Mouse (Mus musculus): ENCODE results near the gene Serhl.

Gene Serhl

GRCm38 (mm10) chr15:83099533-83100331 is 10.4 kb downstream of the Serhl start:
- Histone ChIP-seq H3K27me3 (ENCODE audit: control insufficient read depth, insufficient read depth, low read length, poor library complexity, severe bottlenecking) (no peaks in the 10 kb centered on the region), H3K36me3 (ENCODE audit: control insufficient read depth, insufficient read depth, low read length, poor library complexity, severe bottlenecking) (no peaks in the 10 kb centered on the region)
- DNase-seq (ENCODE audit: low read depth, low spot score): peak; percentile 89

GRCm38 (mm10) chr15:83100332-83100662 is 11.0 kb downstream of the Serhl start:
- no peaks in the 10 kb centered on the region for H3K36me3 ChIP-seq (ENCODE audit: control insufficient read depth, insufficient read depth, low read length, poor library complexity, severe bottlenecking)
- H3K27me3 ChIP-seq (ENCODE audit: control insufficient read depth, insufficient read depth, low read length, poor library complexity, severe bottlenecking): no peaks in the 10 kb centered on the region
- DNase-seq (ENCODE audit: low read depth, low spot score): no peak

DNA sequence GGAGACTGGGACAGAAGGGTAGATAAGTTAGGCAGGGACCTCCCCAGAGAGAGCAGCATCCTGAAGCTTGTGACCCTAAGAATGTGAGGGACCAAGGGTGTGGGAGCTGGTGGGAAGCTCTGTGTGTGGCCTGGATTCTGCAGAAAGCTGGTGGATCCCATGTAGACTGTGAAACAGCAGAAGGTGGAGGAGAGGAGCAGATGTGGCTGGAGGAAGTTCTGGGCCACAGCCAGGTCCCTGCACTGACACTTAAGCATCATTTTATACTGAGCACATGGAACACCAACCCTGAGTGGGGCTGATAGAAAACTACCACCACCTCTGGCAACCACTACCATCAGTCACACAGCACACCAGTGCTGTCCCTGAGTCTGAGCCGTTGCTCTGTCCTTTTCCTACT is 13.8 kb downstream of the Serhl start:
- H3K27me3 ChIP-seq (ENCODE audit: control insufficient read depth, insufficient read depth, low read length, poor library complexity, severe bottlenecking): no peaks in the 10 kb centered on the region
- H3K36me3 ChIP-seq (ENCODE audit: control insufficient read depth, insufficient read depth, low read length, poor library complexity, severe bottlenecking): no peaks in the 10 kb centered on the region; the same call in 1 of the 2 replicates
- DNase-seq (ENCODE audit: low read depth, low spot score): no peak

DNA sequence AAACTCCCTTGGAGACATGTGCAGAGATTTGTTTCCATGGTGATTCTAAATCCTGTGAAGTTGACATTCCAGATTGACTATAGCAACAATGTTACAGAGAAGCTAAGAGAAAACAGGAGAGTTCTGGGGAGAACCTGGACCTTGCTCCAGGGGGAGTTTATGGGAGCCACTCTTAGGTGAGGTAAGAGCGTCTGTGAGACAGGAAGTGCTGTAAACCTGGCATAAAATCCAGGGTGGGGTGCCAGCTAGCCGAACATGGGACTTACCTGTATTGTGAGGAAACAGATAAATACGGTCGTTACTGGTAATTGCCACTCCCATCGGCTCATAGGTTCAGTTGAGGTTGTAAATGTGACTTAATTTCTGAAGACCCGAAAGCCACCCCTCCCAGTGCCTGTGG is 17.1 kb downstream of the Serhl start:
- H3K36me3 ChIP-seq (ENCODE audit: control insufficient read depth, insufficient read depth, low read length, poor library complexity, severe bottlenecking): no peaks in the 10 kb centered on the region; the same call in 1 of the 2 replicates
- no peaks in the 10 kb centered on the region for H3K27me3 ChIP-seq (ENCODE audit: control insufficient read depth, insufficient read depth, low read length, poor library complexity, severe bottlenecking)
- DNase-seq (ENCODE audit: low read depth, low spot score): no peak

- no peak for DNase-seq (ENCODE audit: low read depth, low spot score)
- Histone ChIP-seq H3K36me3 (ENCODE audit: control insufficient read depth, insufficient read depth, low read length, poor library complexity, severe bottlenecking) (no peaks in the 10 kb centered on the region; the same call in 1 of the 2 replicates), H3K27me3 (ENCODE audit: control insufficient read depth, insufficient read depth, low read length, poor library complexity, severe bottlenecking) (no peaks in the 10 kb centered on the region)
Measured at GRCm38 (mm10) chr15:83107814-83108213, 18.5 kb downstream of the Serhl start.

GRCm38 (mm10) chr15:83111290-83111689 is 22.0 kb downstream of the Serhl start:
- no peaks in the 10 kb centered on the region for H3K27me3 ChIP-seq (ENCODE audit: control insufficient read depth, insufficient read depth, low read length, poor library complexity, severe bottlenecking)
- no peak for DNase-seq (ENCODE audit: low read depth, low spot score)
- H3K36me3 ChIP-seq (ENCODE audit: control insufficient read depth, insufficient read depth, low read length, poor library complexity, severe bottlenecking): peaks cover 5% of the 10 kb centered on the region; the same call in 1 of the 2 replicates

GRCm38 (mm10) chr15:83111874-83112273 is 22.6 kb downstream of the Serhl start:
- H3K36me3 ChIP-seq (ENCODE audit: control insufficient read depth, insufficient read depth, low read length, poor library complexity, severe bottlenecking): peaks cover 8% of the 10 kb centered on the region
- DNase-seq (ENCODE audit: low read depth, low spot score): no peak
- H3K27me3 ChIP-seq (ENCODE audit: control insufficient read depth, insufficient read depth, low read length, poor library complexity, severe bottlenecking): no peaks in the 10 kb centered on the region

DNA sequence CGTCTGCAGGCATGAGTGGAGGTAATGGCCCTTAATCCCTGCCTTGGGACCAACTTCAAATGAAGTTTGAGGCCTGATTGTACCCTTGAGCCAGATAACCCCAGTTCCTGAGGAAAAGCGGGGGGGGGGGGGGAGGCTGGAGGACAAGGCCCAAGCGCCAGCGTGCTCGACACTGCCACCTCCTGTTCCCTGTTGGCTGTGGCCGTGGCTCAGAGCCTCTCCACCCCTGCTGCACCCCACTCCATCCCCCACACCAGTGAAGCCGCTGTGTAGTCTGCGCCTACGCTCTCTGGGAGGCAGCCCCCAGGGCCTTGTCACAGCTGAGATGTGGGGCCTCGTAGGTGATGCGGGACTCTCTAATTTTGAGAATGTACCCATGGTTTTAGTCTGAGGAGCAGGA is 23.6 kb downstream of the Serhl start:
- Histone ChIP-seq H3K36me3 (ENCODE audit: control insufficient read depth, insufficient read depth, low read length, poor library complexity, severe bottlenecking) (peaks cover 11% of the 10 kb centered on the region), H3K27me3 (ENCODE audit: control insufficient read depth, insufficient read depth, low read length, poor library complexity, severe bottlenecking) (no peaks in the 10 kb centered on the region)
- peak; percentile 63 for DNase-seq (ENCODE audit: low read depth, low spot score)

GRCm38 (mm10) chr15:83114106-83114505 is 24.8 kb downstream of the Serhl start:
- Histone ChIP-seq H3K36me3 (ENCODE audit: control insufficient read depth, insufficient read depth, low read length, poor library complexity, severe bottlenecking) (peaks cover 14% of the 10 kb centered on the region), H3K27me3 (ENCODE audit: control insufficient read depth, insufficient read depth, low read length, poor library complexity, severe bottlenecking) (no peaks in the 10 kb centered on the region)
- no peak for DNase-seq (ENCODE audit: low read depth, low spot score)

GRCm38 (mm10) chr15:83115071-83115470 is 25.8 kb downstream of the Serhl start:
- H3K27me3 ChIP-seq (ENCODE audit: control insufficient read depth, insufficient read depth, low read length, poor library complexity, severe bottlenecking): no peaks in the 10 kb centered on the region
- H3K36me3 ChIP-seq (ENCODE audit: control insufficient read depth, insufficient read depth, low read length, poor library complexity, severe bottlenecking): peaks cover 14% of the 10 kb centered on the region
- no peak for DNase-seq (ENCODE audit: low read depth, low spot score)

GRCm38 (mm10) chr15:83118360-83118759 is 29.1 kb downstream of the Serhl start:
- peak; percentile 21 for DNase-seq (ENCODE audit: low read depth, low spot score)
- H3K36me3 ChIP-seq (ENCODE audit: control insufficient read depth, insufficient read depth, low read length, poor library complexity, severe bottlenecking): peaks cover 14% of the 10 kb centered on the region
- no peaks in the 10 kb centered on the region for H3K27me3 ChIP-seq (ENCODE audit: control insufficient read depth, insufficient read depth, low read length, poor library complexity, severe bottlenecking)

DNA sequence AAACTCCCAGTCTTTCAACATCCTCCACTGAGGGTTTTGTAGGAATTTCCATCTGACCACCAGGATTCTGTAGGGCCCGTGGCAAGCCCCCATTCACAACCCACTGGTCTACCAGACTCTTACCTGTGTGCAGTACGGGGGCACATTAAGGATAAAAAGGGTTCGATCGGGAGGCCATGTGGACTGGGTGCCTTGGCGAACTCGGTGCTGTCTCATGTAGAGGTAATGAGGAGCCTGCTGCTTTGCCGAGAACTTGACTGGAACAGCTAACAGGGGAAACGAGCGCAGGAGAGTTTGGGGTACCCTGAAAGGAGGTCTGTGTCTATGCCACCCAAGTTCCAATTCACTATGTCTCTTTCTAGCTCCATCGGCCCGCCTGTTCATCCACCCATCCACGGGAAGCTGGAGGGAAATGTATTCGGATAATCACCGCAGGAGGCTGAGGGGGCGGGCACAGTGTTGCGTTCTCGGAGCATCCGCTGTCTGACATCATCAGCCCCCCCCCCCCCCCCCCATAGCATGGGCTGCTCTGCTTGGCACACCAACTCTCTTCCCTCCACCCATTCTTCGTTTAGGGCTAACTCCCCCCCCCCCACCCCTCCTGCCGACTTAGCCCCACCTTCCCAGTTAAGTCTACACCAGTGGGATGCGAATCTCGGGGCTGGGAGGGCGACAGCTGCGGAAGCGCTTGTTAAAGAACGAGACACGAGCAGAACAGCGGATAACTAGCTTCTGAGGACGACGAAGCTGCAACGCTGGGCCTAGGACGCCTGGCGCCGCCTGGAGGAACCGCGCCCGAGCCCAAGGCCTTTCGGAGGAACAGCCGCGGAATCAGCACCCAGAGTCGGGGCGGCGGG is 32.6 kb downstream of the Serhl start:
- Histone ChIP-seq H3K27me3 (ENCODE audit: control insufficient read depth, insufficient read depth, low read length, poor library complexity, severe bottlenecking) (no peaks in the 10 kb centered on the region), H3K36me3 (ENCODE audit: control insufficient read depth, insufficient read depth, low read length, poor library complexity, severe bottlenecking) (peaks cover 10% of the 10 kb centered on the region)
- peak; percentile 52 for DNase-seq (ENCODE audit: low read depth, low spot score)

DNA sequence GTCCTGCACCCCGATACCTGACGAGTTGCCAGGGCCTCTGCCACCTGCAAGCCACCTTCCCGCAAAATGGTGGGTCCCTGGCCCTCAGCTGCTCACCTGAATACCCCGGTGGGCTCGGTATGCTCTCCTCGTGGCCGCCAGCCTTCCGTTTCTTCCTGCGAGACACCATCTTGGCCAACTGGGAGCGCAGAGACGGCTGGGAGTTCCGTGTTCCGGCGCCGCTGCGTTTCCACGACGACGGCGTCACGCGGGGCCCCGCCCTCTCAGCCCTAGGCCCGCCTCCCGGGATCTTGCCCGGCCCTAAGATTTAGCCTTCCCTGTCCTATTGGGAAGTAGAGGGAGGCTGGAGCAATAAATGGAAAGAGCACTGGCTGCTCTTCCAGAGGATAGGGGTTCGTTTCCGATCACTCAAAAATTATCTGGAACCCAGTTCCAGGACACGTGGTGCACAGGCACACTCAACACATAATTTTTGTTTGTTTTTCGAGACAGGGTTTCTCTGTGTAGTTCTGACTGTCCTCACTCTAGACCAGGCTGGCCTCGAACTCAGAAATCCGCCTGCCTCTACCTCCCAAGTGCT is 33.4 kb downstream of the Serhl start, which contains the start of gene Rrp7a:
Gene Rrp7a, minus strand, starts transcription at position 236 of the 580 bp plus-strand sequence.
- Histone ChIP-seq H3K27me3 (ENCODE audit: control insufficient read depth, insufficient read depth, low read length, poor library complexity, severe bottlenecking) (no peaks in the 10 kb centered on the region), H3K36me3 (ENCODE audit: control insufficient read depth, insufficient read depth, low read length, poor library complexity, severe bottlenecking) (peaks cover 9% of the 10 kb centered on the region)
- peak; percentile 77 for DNase-seq (ENCODE audit: low read depth, low spot score)

- DNase-seq (ENCODE audit: low read depth, low spot score): no peak
- Histone ChIP-seq H3K36me3 (ENCODE audit: control insufficient read depth, insufficient read depth, low read length, poor library complexity, severe bottlenecking) (peaks cover 7% of the 10 kb centered on the region), H3K27me3 (ENCODE audit: control insufficient read depth, insufficient read depth, low read length, poor library complexity, severe bottlenecking) (no peaks in the 10 kb centered on the region)
Measured at GRCm38 (mm10) chr15:83124625-83125024, 35.3 kb downstream of the Serhl start.

- Histone ChIP-seq H3K36me3 (ENCODE audit: control insufficient read depth, insufficient read depth, low read length, poor library complexity, severe bottlenecking) (peaks cover 14% of the 10 kb centered on the region), H3K27me3 (ENCODE audit: control insufficient read depth, insufficient read depth, low read length, poor library complexity, severe bottlenecking) (no peaks in the 10 kb centered on the region)
- DNase-seq (ENCODE audit: low read depth, low spot score): no peak
Measured at GRCm38 (mm10) chr15:83126582-83126981, 37.3 kb downstream of the Serhl start.
